Mouse (Mus musculus) midbrain, embryonic 16.5 days (tissue): ENCODE measurements at regions not wholly inside any gene's neighbourhood (a gene's known extent, or its start where the extent isn't known, plus 50 kb on each side); places are given as distances from the start of the nearest gene placed in this dataset.

Experiments used
- ATAC-seq: fragments of 200-750 bp; cut with Nextera tagmentation; 2 replicates; pipeline ENCODE4 v1.8.0; 2017; ENCODE audit warnings: moderate TSS enrichment
- H3K27ac ChIP-seq: fragments of 300-500 bp; sonication (generic); 2 replicates; pipeline ENCODE4 v1.5.1; 2014; ENCODE audit warnings: mild to moderate bottlenecking, low read length, mixed read lengths
- H3K27me3 ChIP-seq: fragments of 300-500 bp; sonication (generic); 2 replicates; pipeline ENCODE4 v1.6.1; 2014; ENCODE audit warnings: low read depth, low read length, mixed read lengths; ENCODE audit not compliant: control insufficient read depth, insufficient read depth
- H3K36me3 ChIP-seq: fragments of 300-500 bp; sonication (generic); 2 replicates; pipeline ENCODE4 v1.6.1; 2014; ENCODE audit warnings: mild to moderate bottlenecking, low read length, moderate library complexity, mixed read lengths; ENCODE audit not compliant: control insufficient read depth, insufficient read depth
- H3K4me1 ChIP-seq: fragments of 300-500 bp; sonication (generic); 2 replicates; pipeline ENCODE4 v1.6.1; 2014; ENCODE audit warnings: mild to moderate bottlenecking, low read length, mixed read lengths; ENCODE audit not compliant: control insufficient read depth, insufficient read depth
- H3K4me2 ChIP-seq: fragments of 300-500 bp; sonication (generic); 2 replicates; pipeline ENCODE4 v1.6.1; 2014; ENCODE audit warnings: mild to moderate bottlenecking, low read length, mixed read lengths
- H3K4me3 ChIP-seq: fragments of 300-500 bp; sonication (generic); 2 replicates; pipeline ENCODE4 v1.5.1; 2014; ENCODE audit warnings: low read depth, mild to moderate bottlenecking, low read length, moderate library complexity, mixed read lengths
- H3K9ac ChIP-seq: fragments of 300-500 bp; sonication (generic); 2 replicates; pipeline ENCODE4 v1.6.1; 2014; ENCODE audit warnings: low read depth, low read length, mixed read lengths
- H3K9me3 ChIP-seq: fragments of 300-500 bp; sonication (generic); replicated peaks from 2 replicates; pipeline ENCODE4 v1.6.1; 2014; ENCODE audit warnings: mild to moderate bottlenecking, low read length, mixed read lengths; ENCODE audit not compliant: control insufficient read depth, poor library complexity, severe bottlenecking
- WGBS: fragments of 180-500 bp; shearing (Covaris S2); extraction: QIAGEN DNeasy Blood & Tissue Kit; methylation state at CpG from one replicate; pipeline ENCODE4 v1.1.7; 2014; 5-methylcytosine and 5-hydroxymethylcytosine counted together

GRCm38 (mm10) chr13:7584022-7584421 lies 618.6 kb upstream of the Adarb2 start:
- WGBS: 67% methylated on average over 3 of the region's 3 CpGs
- Histone ChIP-seq H3K4me3 (no peak overlapping the region), H3K9me3 (no peaks in the 10 kb centered on the region), H3K36me3 (no peaks in the 10 kb centered on the region), H3K27me3 (no peaks in the 10 kb centered on the region), H3K4me2 (no peak overlapping the region), H3K4me1 (no peaks in the 10 kb centered on the region), H3K9ac (no peak overlapping the region), H3K27ac (no peak overlapping the region)
- no peak for ATAC-seq
